Mouse (Mus musculus): ENCODE results near the gene Pdlim1. TPM values are rescaled to one million over a fixed set of nuclear protein-coding genes. Genes with fewer than 3 reads are reported as not detected.

The Pdlim1 gene
- total RNA-seq, 2 experiments from 2014 or later = 22.7 to 41.9 TPM

Other genes starting within 250 kb of the Pdlim1 start
- not detected in 2 replicates for gene Cyp2c54, start 198.0 kb downstream of the Pdlim1 start, total RNA-seq (2014; fragmentation: Nextera tagmentation)
- not detected in 2 replicates for gene Cyp2c54, start 198.0 kb downstream of the Pdlim1 start, total RNA-seq (2017)
- not detected in 2 replicates for gene Cyp2c50, start 182.2 kb downstream of the Pdlim1 start, total RNA-seq (2014; fragmentation: Nextera tagmentation)
- not detected in 2 replicates for gene Cyp2c50, start 182.2 kb downstream of the Pdlim1 start, total RNA-seq (2017)
- gene Cyp2c70, start 84.5 kb downstream of the Pdlim1 start, total RNA-seq (2014; fragmentation: Nextera tagmentation) = not detected in 2 replicates
- gene Cyp2c70, start 84.5 kb downstream of the Pdlim1 start, total RNA-seq (2017) = not detected in 2 replicates
- gene Sorbs1, start 241.9 kb upstream of the Pdlim1 start, total RNA-seq (2014; fragmentation: Nextera tagmentation) = 3.7 and 7.9 TPM in 2 replicates
- gene Sorbs1, start 241.9 kb upstream of the Pdlim1 start, total RNA-seq (2017) = 0.15 and 7.4 TPM in 2 replicates

All from granulocyte monocyte progenitor cell, adult 5-6 weeks (primary cell).